Mouse (Mus musculus): ENCODE data around the gene Zfp51. TPM values are rescaled to one million over a fixed set of nuclear protein-coding genes. Genes with fewer than 3 reads are reported as not detected.

Zfp51 gene
- total and polyA plus RNA-seq, 2 experiments from 2014 or later = 5.1 to 9.7 TPM

- Histone ChIP-seq H3K9ac (replicated peaks; ENCODE audit: low read depth, low read length) (no peak overlapping the region), H3K4me2 (ENCODE audit: low read depth, low read length) (no peak overlapping the region), H3K4me3 (ENCODE audit: low read depth, low read length) (no peak overlapping the region), H3K27ac (ENCODE audit: low read depth) (no peak overlapping the region), H3K9me3 (replicated peaks; ENCODE audit: control insufficient read depth, low read length) (no peaks in the 10 kb centered on the region), H3K4me1 (ENCODE audit: control insufficient read depth, insufficient read depth) (no peaks in the 10 kb centered on the region), H3K36me3 (replicated peaks; ENCODE audit: control insufficient read depth, insufficient read depth, low read length) (peaks cover 16% of the 10 kb centered on the region), H3K27me3 (ENCODE audit: control insufficient read depth, insufficient read depth, low read length) (no peaks in the 10 kb centered on the region)
- no peak for TF ChIP-seq CTCF (IDR thresholded peaks at IDR 0.05; ENCODE audit: low read depth)
- TF ChIP-seq EP300 (IDR thresholded peaks at IDR 0.05; ENCODE audit: low read depth) = no peak
- no peak for DNase-seq (ENCODE audit: low spot score)
- ATAC-seq (ENCODE audit: insufficient read depth, low read depth) = no peak
Observed at GRCm38 (mm10) chr17:21509756-21510155, 59.6 kb downstream of the Zfp51 start.

Other genes with a start within 250 kb of the Zfp51 start
- gene Vmn1r234, start 224.3 kb upstream of the Zfp51 start, total RNA-seq (2014; rRNA removed; ENCODE audit: low replicate concordance) = not detected in 2 replicates
- gene Vmn1r234, start 224.3 kb upstream of the Zfp51 start, polyA plus RNA-seq (2015; fragmentation: Nextera tagmentation; extraction: Ambion mirVana) = not detected in 2 replicates
- gene Vmn1r235, start 194.0 kb upstream of the Zfp51 start, total RNA-seq (2014; rRNA removed; ENCODE audit: low replicate concordance) = not detected in 2 replicates
- gene Vmn1r235, start 194.0 kb upstream of the Zfp51 start, polyA plus RNA-seq (2015; fragmentation: Nextera tagmentation; extraction: Ambion mirVana) = not detected in 2 replicates
- gene Vmn1r236, start 167.4 kb upstream of the Zfp51 start, total RNA-seq (2014; rRNA removed; ENCODE audit: low replicate concordance) = not detected in 2 replicates
- not detected in 2 replicates for gene Vmn1r236, start 167.4 kb upstream of the Zfp51 start, polyA plus RNA-seq (2015; fragmentation: Nextera tagmentation; extraction: Ambion mirVana)
- not detected in 2 replicates for gene Vmn1r237, start 138.5 kb upstream of the Zfp51 start, total RNA-seq (2014; rRNA removed; ENCODE audit: low replicate concordance)
- gene Vmn1r237, start 138.5 kb upstream of the Zfp51 start, polyA plus RNA-seq (2015; fragmentation: Nextera tagmentation; extraction: Ambion mirVana) = not detected in 2 replicates
- 0.12 and 0.80 TPM in 2 replicates for gene Zfp677, start 66.6 kb upstream of the Zfp51 start, total RNA-seq (2014; rRNA removed; ENCODE audit: low replicate concordance)
- gene Zfp677, start 66.6 kb upstream of the Zfp51 start, polyA plus RNA-seq (2015; fragmentation: Nextera tagmentation; extraction: Ambion mirVana) = 1.3 and 1.6 TPM in 2 replicates
- 0.85 and 1.1 TPM in 2 replicates for gene Zfp54, start 27.1 kb upstream of the Zfp51 start, total RNA-seq (2014; rRNA removed; ENCODE audit: low replicate concordance)
- 2.3 and 2.7 TPM in 2 replicates for gene Zfp54, start 27.1 kb upstream of the Zfp51 start, polyA plus RNA-seq (2015; fragmentation: Nextera tagmentation; extraction: Ambion mirVana)
- gene Zfp53, start 38.6 kb downstream of the Zfp51 start, total RNA-seq (2014; rRNA removed; ENCODE audit: low replicate concordance) = 0.70 and 0.92 TPM in 2 replicates
- 4.0 and 4.4 TPM in 2 replicates for gene Zfp53, start 38.6 kb downstream of the Zfp51 start, polyA plus RNA-seq (2015; fragmentation: Nextera tagmentation; extraction: Ambion mirVana)
- 6.8 and 7.0 TPM in 2 replicates for gene Zfp52, start 85.2 kb downstream of the Zfp51 start, total RNA-seq (2014; rRNA removed; ENCODE audit: low replicate concordance)
- 4.4 and 4.5 TPM in 2 replicates for gene Zfp52, start 85.2 kb downstream of the Zfp51 start, polyA plus RNA-seq (2015; fragmentation: Nextera tagmentation; extraction: Ambion mirVana)
- gene Zfp948, start 116.6 kb downstream of the Zfp51 start, total RNA-seq (2014; rRNA removed; ENCODE audit: low replicate concordance) = 1.8 and 4.7 TPM in 2 replicates
- 6.2 and 7.4 TPM in 2 replicates for gene Zfp948, start 116.6 kb downstream of the Zfp51 start, polyA plus RNA-seq (2015; fragmentation: Nextera tagmentation; extraction: Ambion mirVana)
- gene Zfp983, start 200.2 kb downstream of the Zfp51 start, total RNA-seq (2014; rRNA removed; ENCODE audit: low replicate concordance) = 1.5 and 3.2 TPM in 2 replicates
- 1.9 and 2.3 TPM in 2 replicates for gene Zfp983, start 200.2 kb downstream of the Zfp51 start, polyA plus RNA-seq (2015; fragmentation: Nextera tagmentation; extraction: Ambion mirVana)
- not detected in 2 replicates for gene Gm10226, start 241.5 kb downstream of the Zfp51 start, total RNA-seq (2014; rRNA removed; ENCODE audit: low replicate concordance)
- gene Gm10226, start 241.5 kb downstream of the Zfp51 start, polyA plus RNA-seq (2015; fragmentation: Nextera tagmentation; extraction: Ambion mirVana) = 2.1 and 2.8 TPM in 2 replicates

All from heart, postnatal 0 days (tissue).